Mouse (Mus musculus): ENCODE measurements around the gene Tcea2.

DNA sequence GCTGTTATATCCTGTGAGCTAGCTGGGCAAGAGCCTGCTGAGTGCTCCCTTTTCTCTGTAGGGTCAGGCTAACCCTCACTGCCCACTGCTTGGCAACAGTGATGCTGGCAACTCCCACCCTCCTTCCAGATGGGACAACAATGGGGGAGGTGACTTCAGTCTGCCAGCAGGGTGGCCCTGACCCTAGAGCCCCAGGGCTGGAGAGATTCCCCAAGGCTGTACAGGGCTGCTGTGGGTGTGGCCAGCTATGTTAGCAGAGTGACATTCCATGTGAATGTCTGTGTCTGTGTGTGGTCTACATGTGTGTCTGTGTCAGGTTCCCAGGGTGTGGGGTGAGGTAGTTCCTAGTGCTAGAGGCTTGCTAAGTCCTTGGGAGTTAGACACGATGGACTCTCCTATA, 6.6 kb upstream of the Tcea2 start:
- no peak for TF ChIP-seq POLR2A (IDR thresholded peaks at IDR 0.05; ENCODE audit: low read depth, low read length)
- TF ChIP-seq CTCF (IDR thresholded peaks at IDR 0.05; ENCODE audit: extremely low read depth, insufficient read length, insufficient replicate concordance, low read depth, low read length): no peak

Data from small intestine, adult 2 months (tissue).